In genomic region chr5:120847067-120847466, GRCm38 (mm10) we compare ENCODE assay signal across 23 mouse cellular contexts. TPM values are rescaled to one million over a fixed set of nuclear protein-coding genes. Genes with fewer than 3 reads are reported as not detected.
"Had no signal": no experiment of that assay in that cellular context is flagged by ENCODE, and none has a peak within 500 bp of the region (broad histone marks: within the 10 kb centered on the region; RNA-seq: fewer than 3 reads in every experiment).

Oas1f (plus strand) TSS chr5:120847367.

- H3K4me1 ChIP-seq: neural tube, embryonic 12.5 days; neural tube, embryonic 13.5 days; neural tube, embryonic 15.5 days; stomach, embryonic 15.5 days had no signal

- H3K4me2 ChIP-seq: neural tube, embryonic 12.5 days; neural tube, embryonic 13.5 days; neural tube, embryonic 15.5 days; stomach, embryonic 15.5 days had no signal

- H3K9me3 ChIP-seq: neural tube, embryonic 13.5 days; neural tube, embryonic 15.5 days; stomach, embryonic 15.5 days had no signal

- H3K9ac ChIP-seq: neural tube, embryonic 12.5 days; neural tube, embryonic 13.5 days; neural tube, embryonic 15.5 days; stomach, embryonic 15.5 days had no signal

- H3K27me3 ChIP-seq: neural tube, embryonic 12.5 days; neural tube, embryonic 13.5 days; neural tube, embryonic 15.5 days; stomach, embryonic 15.5 days had no signal

- H3K27ac ChIP-seq: neural tube, embryonic 12.5 days; neural tube, embryonic 13.5 days; neural tube, embryonic 15.5 days; stomach, embryonic 15.5 days; stomach, postnatal 0 days had no signal

- DNase-seq: retina, postnatal 1 day; right cerebral cortex, adult 18-20 months; right cerebral cortex, postnatal 14 days; right cerebral cortex, postnatal 25 days; right cerebral cortex, postnatal 4 days; spleen, adult 18-20 months; thymus, adult 18-20 months; thymus, adult 2 months; thymus, postnatal 14 days; thymus, postnatal 25 days; thymus, postnatal 36 days; thymus, postnatal 4 days had no signal

- H3K36me3 ChIP-seq: neural tube, embryonic 12.5 days; neural tube, embryonic 13.5 days; neural tube, embryonic 15.5 days; stomach, embryonic 15.5 days had no signal

- H3K4me3 ChIP-seq: neural tube, embryonic 12.5 days; neural tube, embryonic 13.5 days; neural tube, embryonic 15.5 days; stomach, embryonic 15.5 days had no signal

RNA-seq across cellular contexts. Expression of gene Oas1f, which starts in this region (rescaled TPM):
- total RNA-seq: neutrophil, adult 5-6 weeks had no signal
- polyA plus RNA-seq: neural tube, embryonic 11.5 days; neural tube, embryonic 12.5 days; neural tube, embryonic 13.5 days; neural tube, embryonic 14.5 days; neural tube, embryonic 15.5 days; spleen, adult 2 months; stomach, embryonic 15.5 days; stomach, embryonic 16.5 days; stomach, postnatal 0 days; testis, adult 2 months had no signal
